Mouse (Mus musculus) myocyte (in vitro differentiated cells): ENCODE results near the gene Yipf2. TPM values are rescaled to one million over a fixed set of nuclear protein-coding genes. Genes with fewer than 3 reads are reported as not detected.

Source experiments
- H3K27me3 ChIP-seq: one replicate; pipeline ENCODE4 v1.6.1; 2011; ENCODE audit not compliant: control insufficient read depth, insufficient read depth, insufficient read length
- H3K36me3 ChIP-seq: one replicate; pipeline ENCODE4 v1.6.1; 2011; ENCODE audit not compliant: control insufficient read depth, insufficient read depth
- H3K4me2 ChIP-seq: one replicate; pipeline ENCODE4 v1.6.1; 2011; ENCODE audit warnings: low read depth, control low read depth
- H3K4me3 ChIP-seq: one replicate; pipeline ENCODE4 v1.5.1; 2011; ENCODE audit warnings: mild to moderate bottlenecking, control low read depth, moderate library complexity
- H3K79me2 ChIP-seq: one replicate; pipeline ENCODE4 v1.6.1; 2011; ENCODE audit not compliant: control insufficient read depth, insufficient read depth
- H3ac ChIP-seq: one replicate; pipeline ENCODE4 v1.6.1; 2011; ENCODE audit not compliant: control insufficient read depth, insufficient read length
- CEBPB ChIP-seq: IDR thresholded peaks from 2 replicates; pipeline ENCODE4 v1.6.1; 2011; ENCODE audit warnings: mild to moderate bottlenecking, moderate library complexity; ENCODE audit not compliant: poor library complexity, insufficient read depth, severe bottlenecking
- E2F4 ChIP-seq: IDR thresholded peaks from one replicate; pipeline ENCODE4 v1.6.1; 2011; ENCODE audit warnings: mild to moderate bottlenecking, control low read depth, moderate library complexity; ENCODE audit not compliant: insufficient read depth
- MYOD1 ChIP-seq, 3 experiments: IDR thresholded peaks; one replicate each; pipeline ENCODE4 v1.6.1; 2011; ENCODE audit warnings: control low read depth in 2 of 3, low read depth in 2 of 3, mild to moderate bottlenecking in 2 of 3, moderate library complexity in 1 of 3; ENCODE audit not compliant: insufficient read length in 2 of 3, control insufficient read depth in 1 of 3
- MYOG ChIP-seq, 3 experiments: IDR thresholded peaks; one replicate each; pipeline ENCODE4 v1.6.1; 2011; ENCODE audit warnings: control low read depth in 2 of 3, low read depth in 2 of 3, mild to moderate bottlenecking in 2 of 3; ENCODE audit not compliant: insufficient read length in 2 of 3, control insufficient read depth in 1 of 3, insufficient read depth in 1 of 3
- POLR2A ChIP-seq: IDR thresholded peaks from one replicate; pipeline ENCODE4 v1.6.1; 2011; ENCODE audit warnings: low read depth, mild to moderate bottlenecking, control low read depth, moderate library complexity; ENCODE audit not compliant: insufficient read length
- POLR2AphosphoS2 ChIP-seq: IDR thresholded peaks from one replicate; pipeline ENCODE4 v1.6.1; 2011; ENCODE audit warnings: low read depth, control low read depth; ENCODE audit not compliant: insufficient read length
- REST ChIP-seq: IDR thresholded peaks from one replicate; pipeline ENCODE4 v1.6.1; 2011; ENCODE audit warnings: mild to moderate bottlenecking, control low read depth, moderate library complexity; ENCODE audit not compliant: insufficient read depth, insufficient read length
- SRF ChIP-seq: IDR thresholded peaks from one replicate; pipeline ENCODE4 v1.6.1; 2011; ENCODE audit warnings: low read depth; ENCODE audit not compliant: control insufficient read depth, insufficient read length
- TCF12 ChIP-seq: IDR thresholded peaks from one replicate; pipeline ENCODE4 v1.6.1; 2011; ENCODE audit warnings: mild to moderate bottlenecking, control low read depth; ENCODE audit not compliant: poor library complexity, insufficient read depth, severe bottlenecking
- TCF3 ChIP-seq: IDR thresholded peaks from one replicate; pipeline ENCODE4 v1.6.1; 2011; ENCODE audit warnings: low read depth, control low read depth; ENCODE audit not compliant: insufficient read length
- USF1 ChIP-seq: IDR thresholded peaks from one replicate; pipeline ENCODE4 v1.6.1; 2011; ENCODE audit warnings: low read depth, mild to moderate bottlenecking, control low read depth, moderate library complexity
- polyA plus RNA-seq: library from polyadenylated mRNA; unstranded; fragments of >200 nt; fragmentation: generic; extraction: Trizol; gene quantifications from one replicate; pipeline ENCODE4 v1.2.1, GENCODE M21; 2012; ENCODE audit warnings: missing spikeins

Yipf2 gene
- polyA plus RNA-seq, 1 experiment, result 13.2 TPM

DNA sequence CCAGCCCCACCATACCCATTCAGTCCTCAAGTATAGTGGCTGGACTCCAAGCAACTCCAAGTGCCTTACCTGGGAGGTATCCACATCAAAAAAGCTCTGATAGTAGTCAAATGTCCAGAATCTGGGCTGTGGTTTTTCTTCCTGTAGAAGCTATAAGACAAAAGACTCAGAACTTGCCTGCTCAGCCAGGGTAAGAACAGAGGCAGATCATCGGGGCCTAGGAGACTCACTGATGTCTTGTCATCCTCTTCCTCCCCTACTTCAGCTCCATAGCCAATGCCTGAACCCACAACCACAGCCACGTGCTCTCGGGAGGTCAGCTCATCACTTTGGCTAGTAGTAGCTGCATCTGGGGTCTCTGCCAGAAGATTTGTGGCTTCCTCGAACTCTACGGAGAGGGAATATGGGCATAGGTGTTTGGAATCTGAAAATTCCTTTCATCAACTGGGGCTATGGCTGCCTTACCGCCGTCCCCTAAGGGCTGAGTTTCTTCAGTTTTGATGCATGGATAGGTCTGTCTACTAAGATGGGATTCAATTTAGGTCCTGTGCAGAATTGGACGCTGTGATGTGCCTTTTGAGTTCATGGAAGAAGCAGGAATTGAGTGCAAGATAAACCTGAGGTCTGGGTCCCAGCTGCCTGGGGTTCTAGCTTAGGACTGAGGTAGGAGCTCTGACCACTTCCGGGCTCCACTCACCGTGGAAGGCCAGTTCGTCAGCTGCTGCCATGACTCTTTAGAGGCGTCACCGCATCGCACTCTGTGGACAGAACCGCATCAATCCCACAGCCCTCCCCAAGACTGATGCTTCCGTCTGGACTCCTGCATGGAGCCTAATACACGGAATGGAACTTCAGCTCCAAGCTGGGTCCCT is 561 bp downstream of the Yipf2 start:
- peak; percentile 68 for TF ChIP-seq POLR2AphosphoS2
- no peak for TF ChIP-seq REST
- no peak for TF ChIP-seq USF1
- TF ChIP-seq MYOG (IDR thresholded peaks at IDR 0.05; ENCODE audit: control insufficient read depth in 1 of 3, insufficient read depth in 1 of 3, insufficient read length in 2 of 3, low read depth in 2 of 3), result no peak
- no peak for TF ChIP-seq E2F4
- H3K4me3 ChIP-seq, result peak overlapping the region; percentile 74
- H3K4me2 ChIP-seq, result peak overlapping the region; percentile 91
- H3K27me3 ChIP-seq, result no peaks in the 10 kb centered on the region
- H3K79me2 ChIP-seq, result peaks cover 23% of the 10 kb centered on the region
- peak overlapping the region; percentile 77 for H3ac ChIP-seq
- H3K36me3 ChIP-seq, result peaks cover 12% of the 10 kb centered on the region

DNA sequence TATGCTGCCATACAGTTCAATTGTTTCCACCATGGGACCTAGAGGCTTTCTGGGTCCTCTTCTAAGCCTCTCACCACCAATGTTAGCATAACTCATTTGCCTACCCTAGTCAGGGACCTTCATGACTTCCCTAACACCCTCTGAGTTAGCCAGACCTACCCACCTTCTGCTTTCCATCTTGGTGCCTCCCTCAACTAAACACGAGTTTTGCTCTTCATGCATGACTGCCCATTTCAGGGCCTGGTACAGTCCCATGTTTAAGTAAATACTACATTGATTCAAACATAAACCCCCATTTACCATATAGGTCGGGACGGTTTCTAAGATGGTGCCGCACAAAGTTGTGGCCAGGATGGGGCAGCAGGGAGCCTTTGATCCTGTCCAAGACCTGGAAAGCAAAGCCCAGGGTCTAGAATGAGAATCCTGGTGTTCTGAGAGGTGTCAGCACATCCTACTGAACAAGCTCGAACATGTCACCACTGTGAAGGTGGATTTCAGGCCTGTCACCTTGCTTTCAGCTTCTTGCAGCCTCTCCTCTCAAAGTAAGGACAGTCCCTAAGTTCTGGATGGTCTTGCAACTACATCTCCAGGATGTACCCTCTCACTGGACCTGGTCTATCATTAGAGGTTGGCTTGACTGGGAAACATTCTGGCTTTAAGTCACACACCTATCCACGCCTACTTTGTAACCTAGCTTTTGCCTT is 1.3 kb downstream of the Yipf2 start:
- H3K4me2 ChIP-seq, result peak overlapping the region; percentile 91
- peak; percentile 81 for TF ChIP-seq POLR2AphosphoS2
- TF ChIP-seq CEBPB, result no peak
- TF ChIP-seq MYOD1 (IDR thresholded peaks at IDR 0.05; ENCODE audit: control insufficient read depth in 1 of 3, insufficient read length in 2 of 3, low read depth in 2 of 3), result no peak
- no peak for TF ChIP-seq TCF12
- peaks cover 23% of the 10 kb centered on the region for H3K79me2 ChIP-seq
- H3K27me3 ChIP-seq, result no peaks in the 10 kb centered on the region
- H3ac ChIP-seq, result no peak overlapping the region
- peaks cover 14% of the 10 kb centered on the region for H3K36me3 ChIP-seq
- H3K4me3 ChIP-seq, result peak overlapping the region; percentile 74

DNA sequence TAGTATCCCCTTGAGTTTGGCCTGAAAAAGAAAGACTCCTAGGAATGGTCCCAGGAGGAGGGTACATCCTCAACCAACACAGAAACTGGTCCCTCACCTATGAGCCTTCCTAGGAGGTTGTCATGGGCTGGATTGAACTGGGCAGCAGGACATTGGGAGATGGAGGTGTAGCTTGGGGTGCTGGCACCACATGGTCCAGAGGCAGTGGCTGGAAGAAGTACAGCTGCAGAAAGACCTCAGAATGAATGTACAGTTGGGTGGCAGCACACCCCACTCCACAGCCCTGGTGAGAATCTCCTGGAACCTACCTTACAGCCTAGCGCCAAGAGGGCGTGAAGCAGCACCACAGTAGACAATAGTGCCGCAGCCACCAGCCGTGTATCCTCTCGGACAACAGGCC is 3.1 kb downstream of the Yipf2 start:
- Histone ChIP-seq H3K4me2 (no peak overlapping the region), H3ac (no peak overlapping the region), H3K79me2 (peaks cover 13% of the 10 kb centered on the region), H3K36me3 (peaks cover 24% of the 10 kb centered on the region), H3K4me3 (no peak overlapping the region), H3K27me3 (no peaks in the 10 kb centered on the region)
- TF ChIP-seq CEBPB, result no peak
- no peak for TF ChIP-seq USF1
- TF ChIP-seq POLR2AphosphoS2, result peak; percentile 71
- no peak for TF ChIP-seq MYOG (IDR thresholded peaks at IDR 0.05; ENCODE audit: control insufficient read depth in 1 of 3, insufficient read depth in 1 of 3, insufficient read length in 2 of 3, low read depth in 2 of 3)
- TF ChIP-seq TCF3, result no peak
- TF ChIP-seq MYOD1 (IDR thresholded peaks at IDR 0.05; ENCODE audit: control insufficient read depth in 1 of 3, insufficient read length in 2 of 3, low read depth in 2 of 3), result no peak
- no peak for TF ChIP-seq POLR2A

DNA sequence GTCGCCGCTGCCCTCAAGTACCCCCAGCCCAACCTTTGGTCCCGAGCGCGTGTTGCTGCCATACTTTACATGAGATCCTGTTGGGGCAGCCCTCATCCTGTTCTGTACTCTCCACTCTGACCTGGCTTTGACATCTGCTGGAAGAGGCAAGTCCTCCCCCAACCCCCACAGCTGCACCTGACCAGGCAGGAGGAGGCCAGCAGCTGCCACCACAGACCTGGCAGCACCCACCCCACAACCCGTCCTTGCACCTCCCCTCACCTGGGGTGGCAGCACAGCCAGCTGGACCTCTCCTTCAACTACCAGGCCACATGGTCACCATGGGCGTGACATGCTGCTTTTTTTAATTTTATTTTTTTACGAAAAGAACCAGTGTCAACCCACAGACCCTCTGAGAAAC is 4.3 kb downstream of the Yipf2 start:
- H3ac ChIP-seq, result no peak overlapping the region
- H3K4me2 ChIP-seq, result no peak overlapping the region
- no peak overlapping the region for H3K4me3 ChIP-seq
- peaks cover 31% of the 10 kb centered on the region for H3K36me3 ChIP-seq
- H3K79me2 ChIP-seq, result peaks cover under 1% of the 10 kb centered on the region
- H3K27me3 ChIP-seq, result no peaks in the 10 kb centered on the region
- TF ChIP-seq MYOG (IDR thresholded peaks at IDR 0.05; ENCODE audit: control insufficient read depth in 1 of 3, insufficient read depth in 1 of 3, insufficient read length in 2 of 3, low read depth in 2 of 3), result peak in 1 of 3 experiments; percentile 13
- TF ChIP-seq POLR2AphosphoS2, result peak; percentile 67
- TF ChIP-seq SRF, result no peak
- TF ChIP-seq MYOD1 (IDR thresholded peaks at IDR 0.05; ENCODE audit: control insufficient read depth in 1 of 3, insufficient read length in 2 of 3, low read depth in 2 of 3), result no peak
- TF ChIP-seq REST, result no peak
- TF ChIP-seq TCF3, result no peak
- TF ChIP-seq E2F4, result no peak

DNA sequence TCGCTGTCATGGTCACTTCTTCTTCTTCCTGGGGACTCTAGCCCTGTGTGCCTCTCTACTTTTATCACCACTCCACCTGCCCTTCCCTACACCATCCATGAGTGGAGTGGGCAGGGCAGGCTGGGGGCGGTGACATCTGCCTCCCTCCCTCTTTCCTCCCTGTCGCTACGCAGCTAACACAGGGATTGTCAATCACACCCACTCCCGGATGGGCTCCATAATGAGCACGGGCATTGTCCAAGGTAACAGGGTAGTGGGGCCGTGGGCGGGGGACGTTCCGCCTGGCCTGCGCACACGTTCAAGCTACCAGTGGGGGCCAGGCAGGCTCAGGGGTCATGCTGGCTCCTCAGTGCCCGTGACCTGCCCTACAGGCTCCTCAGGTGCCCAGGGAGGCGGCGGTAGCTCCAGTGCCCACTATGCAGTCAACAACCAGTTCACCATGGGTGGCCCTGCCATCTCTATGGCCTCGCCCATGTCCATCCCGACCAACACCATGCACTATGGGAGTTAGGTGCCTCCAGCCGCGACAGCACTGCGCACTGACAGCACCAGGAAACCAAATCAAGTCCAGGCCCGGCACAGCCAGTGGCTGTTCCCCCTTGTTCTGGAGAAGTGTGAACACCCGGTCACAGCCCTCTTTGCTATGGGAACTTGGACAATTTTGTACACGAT is 4.8 kb downstream of the Yipf2 start:
- no peak overlapping the region for H3K4me3 ChIP-seq
- no peak overlapping the region for H3ac ChIP-seq
- no peaks in the 10 kb centered on the region for H3K79me2 ChIP-seq
- H3K27me3 ChIP-seq, result no peaks in the 10 kb centered on the region
- no peak overlapping the region for H3K4me2 ChIP-seq
- peaks cover 36% of the 10 kb centered on the region for H3K36me3 ChIP-seq
- TF ChIP-seq POLR2AphosphoS2, result peak; percentile 32
- TF ChIP-seq TCF12, result no peak
- peak; percentile 11 for TF ChIP-seq POLR2A
